Mouse (Mus musculus) stomach, embryonic 15.5 days (tissue): Measurements from ENCODE around the gene Eps8l3. TPM values are rescaled to one million over a fixed set of nuclear protein-coding genes. Genes with fewer than 3 reads are reported as not detected.

Source experiments
- ATAC-seq: fragments of 200-750 bp; cut with Nextera tagmentation; 2 replicates; pipeline ENCODE4 v1.8.0; 2017; ENCODE audit warnings: low read depth, moderate number of reproducible peaks, moderate TSS enrichment; ENCODE audit not compliant: insufficient read depth, low FRiP score
- H3K27ac ChIP-seq: fragments of 300-500 bp; sonication (generic); 2 replicates; pipeline ENCODE4 v1.5.1; 2015; ENCODE audit warnings: mild to moderate bottlenecking, inconsistent platforms
- H3K27me3 ChIP-seq: fragments of 300-500 bp; sonication (generic); replicated peaks from 2 replicates; pipeline ENCODE4 v1.6.1; 2015; ENCODE audit warnings: inconsistent platforms
- H3K36me3 ChIP-seq: fragments of 300-500 bp; sonication (generic); 2 replicates; pipeline ENCODE4 v1.6.1; 2015; ENCODE audit warnings: inconsistent platforms
- H3K4me1 ChIP-seq: fragments of 300-500 bp; sonication (generic); 2 replicates; pipeline ENCODE4 v1.6.1; 2015; ENCODE audit warnings: inconsistent platforms
- H3K4me2 ChIP-seq: fragments of 300-500 bp; sonication (generic); 2 replicates; pipeline ENCODE4 v1.6.1; 2015; ENCODE audit warnings: mild to moderate bottlenecking, inconsistent platforms
- H3K4me3 ChIP-seq: fragments of 300-500 bp; sonication (generic); replicated peaks from 2 replicates; pipeline ENCODE4 v1.5.1; 2015; ENCODE audit warnings: inconsistent platforms
- H3K9ac ChIP-seq: fragments of 300-500 bp; sonication (generic); 2 replicates; pipeline ENCODE4 v1.6.1; 2015; ENCODE audit warnings: inconsistent platforms
- H3K9me3 ChIP-seq: fragments of 300-500 bp; sonication (generic); 2 replicates; pipeline ENCODE4 v1.6.1; 2016; ENCODE audit warnings: inconsistent platforms
- WGBS: fragments of 180-500 bp; shearing (Covaris S2); methylation state at CpG from one replicate; pipeline ENCODE4 v1.1.7; 2015; 5-methylcytosine and 5-hydroxymethylcytosine counted together
- polyA plus RNA-seq: library from polyadenylated mRNA; unstranded; fragments of >200 nt; fragmentation: Nextera tagmentation; extraction: Ambion mirVana; gene quantifications from 2 replicates; pipeline ENCODE4 v1.2.1, GENCODE M21; 2015

Gene Eps8l3
- polyA plus RNA-seq, 1 experiment from 2014 or later = 34.9 TPM

- Histone ChIP-seq H3K9me3 (no peaks in the 10 kb centered on the region), H3K27ac (0 out of 2 replicates have a peak overlapping the region, but pooled peaks have one; percentile 7), H3K27me3 (no peaks in the 10 kb centered on the region), H3K4me1 (peaks cover 5% of the 10 kb centered on the region; the same call in 1 of the 2 replicates), H3K4me3 (no peak overlapping the region), H3K4me2 (no peak overlapping the region), H3K36me3 (0 out of 2 replicates have a peak, but pooled peaks cover 5% of the 10 kb centered on the region), H3K9ac (no peak overlapping the region)
- WGBS = 58% methylated on average over 11 of the region's 11 CpGs
- no peak for ATAC-seq
Observed at GRCm38 (mm10) chr3:107900955-107901673, 24.1 kb downstream of the Eps8l3 start.

- H3K9me3 ChIP-seq = no peaks in the 10 kb centered on the region
- H3K4me2 ChIP-seq = no peak overlapping the region
- no peak overlapping the region for H3K4me3 ChIP-seq
- no peak overlapping the region for H3K9ac ChIP-seq
- ATAC-seq = no peak
- H3K4me1 ChIP-seq = 0 out of 2 replicates have a peak, but pooled peaks cover 8% of the 10 kb centered on the region
- H3K27me3 ChIP-seq = no peaks in the 10 kb centered on the region
- no peak overlapping the region for H3K27ac ChIP-seq
- 62% methylated on average over 6 of the region's 6 CpGs for WGBS
- H3K36me3 ChIP-seq = no peaks in the 10 kb centered on the region
Observed at GRCm38 (mm10) chr3:107905942-107906341, 28.9 kb downstream of the Eps8l3 start.

- no peak overlapping the region for H3K9ac ChIP-seq
- H3K27me3 ChIP-seq = no peaks in the 10 kb centered on the region
- no peak overlapping the region for H3K27ac ChIP-seq
- no peaks in the 10 kb centered on the region for H3K9me3 ChIP-seq
- no peak overlapping the region for H3K4me2 ChIP-seq
- no peak overlapping the region for H3K4me3 ChIP-seq
- no peaks in the 10 kb centered on the region for H3K36me3 ChIP-seq
- H3K4me1 ChIP-seq = no peaks in the 10 kb centered on the region
- no peak for ATAC-seq
- 66% methylated on average over 15 of the region's 15 CpGs for WGBS
Observed at GRCm38 (mm10) chr3:107916674-107917073, 39.6 kb downstream of the Eps8l3 start.

- no peak overlapping the region for H3K4me2 ChIP-seq
- H3K9ac ChIP-seq = no peak overlapping the region
- no peaks in the 10 kb centered on the region for H3K27me3 ChIP-seq
- ATAC-seq = no peak
- H3K27ac ChIP-seq = no peak overlapping the region
- no peaks in the 10 kb centered on the region for H3K4me1 ChIP-seq
- WGBS = 75% methylated on average over 3 of the region's 3 CpGs
- no peak overlapping the region for H3K4me3 ChIP-seq
- no peaks in the 10 kb centered on the region for H3K9me3 ChIP-seq
- no peaks in the 10 kb centered on the region for H3K36me3 ChIP-seq
Observed at GRCm38 (mm10) chr3:107917097-107917496, 40.1 kb downstream of the Eps8l3 start.

- no peak; the same call in 1 of the 2 replicates for ATAC-seq
- H3K27ac ChIP-seq = no peak overlapping the region
- H3K27me3 ChIP-seq = no peaks in the 10 kb centered on the region
- H3K9me3 ChIP-seq = no peaks in the 10 kb centered on the region
- no peak overlapping the region for H3K9ac ChIP-seq
- H3K36me3 ChIP-seq = no peaks in the 10 kb centered on the region
- H3K4me1 ChIP-seq = no peaks in the 10 kb centered on the region
- 53% methylated on average over 7 of the region's 7 CpGs for WGBS
- H3K4me3 ChIP-seq = no peak overlapping the region
- no peak overlapping the region for H3K4me2 ChIP-seq
Observed at GRCm38 (mm10) chr3:107917783-107918408, 40.9 kb downstream of the Eps8l3 start.

- H3K27ac ChIP-seq = no peak overlapping the region
- H3K9me3 ChIP-seq = no peaks in the 10 kb centered on the region
- no peaks in the 10 kb centered on the region for H3K4me1 ChIP-seq
- H3K4me3 ChIP-seq = no peak overlapping the region
- no peak overlapping the region for H3K4me2 ChIP-seq
- no peak overlapping the region for H3K9ac ChIP-seq
- H3K36me3 ChIP-seq = no peaks in the 10 kb centered on the region
- H3K27me3 ChIP-seq = no peaks in the 10 kb centered on the region
- 87% methylated on average over 5 of the region's 5 CpGs for WGBS
- no peak for ATAC-seq
Observed at GRCm38 (mm10) chr3:107920348-107920747, 43.3 kb downstream of the Eps8l3 start.

- Histone ChIP-seq H3K4me1 (no peaks in the 10 kb centered on the region), H3K4me2 (no peak overlapping the region), H3K36me3 (no peaks in the 10 kb centered on the region), H3K9me3 (no peaks in the 10 kb centered on the region), H3K9ac (no peak overlapping the region), H3K4me3 (no peak overlapping the region), H3K27ac (no peak overlapping the region), H3K27me3 (no peaks in the 10 kb centered on the region)
- 94% methylated on average over 3 of the region's 3 CpGs for WGBS
- no peak for ATAC-seq
Observed at GRCm38 (mm10) chr3:107925335-107925734, 48.3 kb downstream of the Eps8l3 start.

GRCm38 (mm10) chr3:107927841-107928240 is 50.8 kb downstream of the Eps8l3 start:
- H3K4me1 ChIP-seq = no peaks in the 10 kb centered on the region
- WGBS = 85% methylated on average over 3 of the region's 3 CpGs
- H3K27ac ChIP-seq = no peak overlapping the region
- H3K27me3 ChIP-seq = no peaks in the 10 kb centered on the region
- no peaks in the 10 kb centered on the region for H3K36me3 ChIP-seq
- H3K9me3 ChIP-seq = no peaks in the 10 kb centered on the region
- no peak overlapping the region for H3K4me3 ChIP-seq
- H3K9ac ChIP-seq = no peak overlapping the region
- ATAC-seq = no peak
- H3K4me2 ChIP-seq = no peak overlapping the region

- no peaks in the 10 kb centered on the region for H3K4me1 ChIP-seq
- no peak overlapping the region for H3K4me3 ChIP-seq
- H3K4me2 ChIP-seq = no peak overlapping the region
- no peak for ATAC-seq
- H3K36me3 ChIP-seq = no peaks in the 10 kb centered on the region
- H3K27me3 ChIP-seq = no peaks in the 10 kb centered on the region
- no peak overlapping the region for H3K9ac ChIP-seq
- no peak overlapping the region for H3K27ac ChIP-seq
- WGBS = 82% methylated on average over 11 of the region's 11 CpGs
- no peaks in the 10 kb centered on the region for H3K9me3 ChIP-seq
Observed at GRCm38 (mm10) chr3:107928691-107929090, 51.7 kb downstream of the Eps8l3 start.

- Histone ChIP-seq H3K9me3 (no peaks in the 10 kb centered on the region), H3K4me1 (no peaks in the 10 kb centered on the region), H3K27ac (no peak overlapping the region), H3K36me3 (no peaks in the 10 kb centered on the region), H3K9ac (no peak overlapping the region), H3K27me3 (no peaks in the 10 kb centered on the region), H3K4me2 (no peak overlapping the region), H3K4me3 (no peak overlapping the region)
- WGBS = 80% methylated on average over 4 of the region's 4 CpGs
- no peak for ATAC-seq
Observed at GRCm38 (mm10) chr3:107929243-107929642, 52.2 kb downstream of the Eps8l3 start.

- H3K4me3 ChIP-seq = no peak overlapping the region
- no peak overlapping the region for H3K27ac ChIP-seq
- WGBS = 80% methylated on average over 4 of the region's 4 CpGs
- H3K4me1 ChIP-seq = no peaks in the 10 kb centered on the region
- no peak overlapping the region for H3K4me2 ChIP-seq
- no peak for ATAC-seq
- H3K9ac ChIP-seq = no peak overlapping the region
- H3K36me3 ChIP-seq = no peaks in the 10 kb centered on the region
- H3K9me3 ChIP-seq = no peaks in the 10 kb centered on the region
- H3K27me3 ChIP-seq = no peaks in the 10 kb centered on the region
Observed at GRCm38 (mm10) chr3:107929731-107930130, 52.7 kb downstream of the Eps8l3 start.

GRCm38 (mm10) chr3:107931134-107931533 is 54.1 kb downstream of the Eps8l3 start:
- no peaks in the 10 kb centered on the region for H3K9me3 ChIP-seq
- 69% methylated on average over 2 of the region's 2 CpGs for WGBS
- H3K4me1 ChIP-seq = no peaks in the 10 kb centered on the region
- no peaks in the 10 kb centered on the region for H3K27me3 ChIP-seq
- H3K36me3 ChIP-seq = no peaks in the 10 kb centered on the region
- H3K4me3 ChIP-seq = peak overlapping the region; percentile 24
- ATAC-seq = 0 out of 2 replicates have a peak, but pooled peaks have one; percentile 0
- no peak overlapping the region for H3K9ac ChIP-seq
- peak overlapping the region; percentile 48 for H3K4me2 ChIP-seq
- H3K27ac ChIP-seq = peak overlapping the region; percentile 60; the same call in 1 of the 2 replicates
